Comparison of ENCODE assay signal across 9 mouse cellular contexts in the genomic region with DNA sequence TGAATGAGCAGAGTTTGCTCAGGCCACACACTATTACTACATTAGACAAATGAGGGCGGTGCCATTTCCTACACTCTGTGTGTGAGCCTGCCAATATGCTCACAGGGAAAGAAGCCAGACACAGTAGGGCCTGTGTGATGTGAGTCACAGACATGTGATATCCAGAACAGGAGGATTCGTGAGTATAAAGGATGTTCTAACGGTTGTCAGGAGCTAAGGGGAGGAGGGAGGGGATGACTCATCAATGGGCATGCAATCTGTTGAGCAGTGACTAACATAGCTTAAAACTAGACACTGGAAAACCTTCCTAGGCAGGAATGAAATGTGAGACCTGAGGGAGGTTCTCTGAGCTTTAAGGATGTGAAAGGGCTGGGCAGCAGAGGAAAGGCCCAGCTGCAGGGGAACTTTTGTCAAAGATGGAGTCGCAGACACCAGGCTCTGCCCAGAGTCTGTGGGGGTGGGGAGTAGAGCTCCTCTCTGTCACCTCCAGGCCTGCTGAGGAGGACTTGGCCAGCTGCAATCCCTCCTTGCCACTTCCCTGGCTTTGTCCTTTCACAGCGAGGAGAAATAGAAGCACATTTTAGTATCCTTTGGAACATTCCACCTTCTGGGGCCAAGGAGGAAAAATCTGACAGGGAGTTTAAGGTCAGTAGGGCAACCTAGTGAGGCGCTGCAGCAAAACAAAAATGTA. TPM values are rescaled to one million over a fixed set of nuclear protein-coding genes. Genes with fewer than 3 reads are reported as not detected.
DNase-seq lines count a peak whose midpoint lies in the region; ATAC-seq lines count a peak whose summit lies in the region.
"Had no signal": no experiment of that assay in that cellular context is flagged by ENCODE, and none has a peak within 500 bp of the region (broad histone marks: within the 10 kb centered on the region; RNA-seq: fewer than 3 reads in every experiment).

No protein-coding gene starts in this region.

- no peak overlapping the region for H3K4me2 ChIP-seq in stomach, embryonic 14.5 days (replicated peaks; ENCODE audit: low read depth, low read length)
- H3K4me2 ChIP-seq: embryonic facial prominence, embryonic 13.5 days had no signal

- H3K4me3 ChIP-seq in stomach, embryonic 14.5 days (ENCODE audit: low read depth, low read length): no peak overlapping the region
- H3K4me3 ChIP-seq: embryonic facial prominence, embryonic 13.5 days had no signal

- H3K27me3 ChIP-seq in stomach, embryonic 14.5 days (ENCODE audit: control insufficient read depth, insufficient read depth, low read length): no peaks in the 10 kb centered on the region
- H3K27me3 ChIP-seq: embryonic facial prominence, embryonic 13.5 days had no signal

- DNase-seq in retina, adult 2 months (ENCODE audit: low read depth, low spot score): peak; percentile 6
- DNase-seq in retina, embryonic 14.5 days (ENCODE audit: low spot score): no peak
- DNase-seq in cerebellum, adult 18-20 months: peak; percentile 47 to 62
- DNase-seq in heart, adult 9 months (ENCODE audit: low spot score in 2 of 2): peak; percentile 49 to 67
- peak; percentile 39 to 48 for DNase-seq in left cerebral cortex, postnatal 10 days (ENCODE audit: extremely low spot score in 1 of 2, low spot score in 2 of 2)

- H3K9ac ChIP-seq in stomach, embryonic 14.5 days (replicated peaks; ENCODE audit: low read depth, low read length): no peak overlapping the region
- H3K9ac ChIP-seq: embryonic facial prominence, embryonic 13.5 days had no signal

- H3K4me1 ChIP-seq in stomach, embryonic 14.5 days (ENCODE audit: control insufficient read depth, insufficient read depth, low read length): no peaks in the 10 kb centered on the region

- H3K9me3 ChIP-seq in stomach, embryonic 14.5 days (ENCODE audit: control insufficient read depth, low read depth, low read length): no peaks in the 10 kb centered on the region
- H3K9me3 ChIP-seq: embryonic facial prominence, embryonic 13.5 days had no signal

- intact Hi-C loops in left cerebral cortex, postnatal 10 days (cut with DNase I): loop anchor here (5.0 kb wide), 3 partner anchors 63 to 348 kb away; no protein-coding TSS in a partner anchor

- H3K27ac ChIP-seq in stomach, embryonic 14.5 days (ENCODE audit: low read length): no peak overlapping the region
- H3K27ac ChIP-seq: embryonic facial prominence, embryonic 13.5 days had no signal

- H3K36me3 ChIP-seq in stomach, embryonic 14.5 days (ENCODE audit: control insufficient read depth, insufficient read depth, low read length): no peaks in the 10 kb centered on the region
- H3K36me3 ChIP-seq: embryonic facial prominence, embryonic 13.5 days had no signal

- ATAC-seq in stomach, embryonic 14.5 days (ENCODE audit: insufficient number of reproducible peaks, insufficient read depth, low FRiP score, low read depth): peak; percentile 73
- ATAC-seq in CD4-positive, CD25-positive, alpha-beta regulatory T cell, adult 4 months: no peak

- WGBS in stomach, embryonic 14.5 days: 35% methylated on average over 6 of the region's 6 CpGs

RNA-seq across cellular contexts. Expression of a gene that starts 9.2 kb away (rescaled TPM):
- total RNA-seq in left cerebral cortex, postnatal 10 days (2021): 1 to 10 TPM; 4.2 to 6.9 TPM
- not detected in 2 replicates for polyA plus RNA-seq in stomach, embryonic 14.5 days (2014; fragmentation: Nextera tagmentation; extraction: Ambion mirVana)
- polyA plus RNA-seq in CD4-positive, CD25-positive, alpha-beta regulatory T cell, adult 4 months (2017; shearing (Covaris generic)): not detected
- polyA plus RNA-seq: embryonic facial prominence, embryonic 13.5 days; neural tube, embryonic 11.5 days had no signal

RNA-seq across cellular contexts. Expression of a gene that starts 57.4 kb away (rescaled TPM):
- not detected for total RNA-seq in left cerebral cortex, postnatal 10 days (2021)
- 1.7 and 1.9 TPM in 2 replicates for polyA plus RNA-seq in stomach, embryonic 14.5 days (2014; fragmentation: Nextera tagmentation; extraction: Ambion mirVana)
- polyA plus RNA-seq in CD4-positive, CD25-positive, alpha-beta regulatory T cell, adult 4 months (2017; shearing (Covaris generic)): not detected
